Mouse (Mus musculus): ENCODE measurements around the gene Asf1a. TPM values are rescaled to one million over a fixed set of nuclear protein-coding genes. Genes with fewer than 3 reads are reported as not detected.
"Not testable (repeated sequence)": the region's sequence is repeated elsewhere in the genome, so short reads cannot be mapped to it uniquely, and the experiment has no call there.

The Asf1a gene
- polyA plus RNA-seq, 1 experiment from 2014 or later = 65.3 TPM

- Histone ChIP-seq H3K4me1 (replicated peaks) (no peaks in the 10 kb centered on the region), H3K4me3 (no peak overlapping the region), H3K36me3 (peaks cover 64% of the 10 kb centered on the region), H3K27me3 (no peaks in the 10 kb centered on the region), H3K4me2 (no peak overlapping the region), H3K27ac (no peak overlapping the region), H3K9me3 (replicated peaks) (no peaks in the 10 kb centered on the region), H3K9ac (no peak overlapping the region)
- no peak for ATAC-seq (replicated peaks; ENCODE audit: insufficient number of reproducible peaks, insufficient read depth, low FRiP score, low read depth)
- 69% methylated on average over 2 of the region's 2 CpGs for WGBS
Measured at GRCm38 (mm10) chr10:53605328-53605727, 8.8 kb downstream of the Asf1a start.

- Histone ChIP-seq H3K36me3 (peaks cover 63% of the 10 kb centered on the region), H3K27me3 (no peaks in the 10 kb centered on the region), H3K4me2 (no peak overlapping the region), H3K4me1 (replicated peaks) (no peaks in the 10 kb centered on the region), H3K9me3 (replicated peaks) (no peaks in the 10 kb centered on the region), H3K4me3 (no peak overlapping the region), H3K9ac (no peak overlapping the region), H3K27ac (no peak overlapping the region)
- WGBS = 76% methylated on average over 2 of the region's 2 CpGs
- ATAC-seq (replicated peaks; ENCODE audit: insufficient number of reproducible peaks, insufficient read depth, low FRiP score, low read depth) = no peak
Measured at GRCm38 (mm10) chr10:53608274-53608673, 11.7 kb downstream of the Asf1a start.

- Histone ChIP-seq H3K4me3 (no peak overlapping the region), H3K4me2 (no peak overlapping the region), H3K9me3 (replicated peaks) (no peaks in the 10 kb centered on the region), H3K4me1 (replicated peaks) (no peaks in the 10 kb centered on the region), H3K36me3 (peaks cover 57% of the 10 kb centered on the region), H3K9ac (no peak overlapping the region), H3K27me3 (no peaks in the 10 kb centered on the region), H3K27ac (no peak overlapping the region)
- WGBS = 63% methylated on average over 1 of the region's 1 CpGs
- ATAC-seq (replicated peaks; ENCODE audit: insufficient number of reproducible peaks, insufficient read depth, low FRiP score, low read depth) = no peak
Measured at GRCm38 (mm10) chr10:53612172-53612571, 15.6 kb downstream of the Asf1a start.

GRCm38 (mm10) chr10:53613955-53614354 is 17.4 kb downstream of the Asf1a start:
- 64% methylated on average over 1 of the region's 1 CpGs for WGBS
- no peaks in the 10 kb centered on the region for H3K9me3 ChIP-seq (replicated peaks)
- no peak overlapping the region for H3K9ac ChIP-seq
- H3K4me3 ChIP-seq = no peak overlapping the region
- no peaks in the 10 kb centered on the region for H3K27me3 ChIP-seq
- H3K36me3 ChIP-seq = peaks cover 44% of the 10 kb centered on the region
- H3K27ac ChIP-seq = no peak overlapping the region
- H3K4me2 ChIP-seq = no peak overlapping the region
- H3K4me1 ChIP-seq (replicated peaks) = no peaks in the 10 kb centered on the region
- ATAC-seq (replicated peaks; ENCODE audit: insufficient number of reproducible peaks, insufficient read depth, low FRiP score, low read depth) = no peak

- peaks cover 44% of the 10 kb centered on the region for H3K36me3 ChIP-seq
- 68% methylated on average over 8 of the region's 8 CpGs for WGBS
- no peaks in the 10 kb centered on the region for H3K27me3 ChIP-seq
- no peak overlapping the region for H3K9ac ChIP-seq
- no peaks in the 10 kb centered on the region for H3K9me3 ChIP-seq (replicated peaks)
- H3K4me3 ChIP-seq = no peak overlapping the region
- H3K4me1 ChIP-seq (replicated peaks) = no peaks in the 10 kb centered on the region
- no peak overlapping the region for H3K27ac ChIP-seq
- no peak for ATAC-seq (replicated peaks; ENCODE audit: insufficient number of reproducible peaks, insufficient read depth, low FRiP score, low read depth)
- no peak overlapping the region for H3K4me2 ChIP-seq
Measured at GRCm38 (mm10) chr10:53615850-53616616, 19.5 kb downstream of the Asf1a start.

- Histone ChIP-seq H3K27ac (peak overlapping the region; percentile 94), H3K4me1 (replicated peaks) (peaks cover 12% of the 10 kb centered on the region), H3K9me3 (replicated peaks) (no peaks in the 10 kb centered on the region), H3K27me3 (no peaks in the 10 kb centered on the region), H3K4me2 (peak overlapping the region; percentile 67), H3K36me3 (peaks cover 10% of the 10 kb centered on the region), H3K9ac (peak overlapping the region; percentile 85), H3K4me3 (peak overlapping the region; percentile 86)
- peak; percentile 86 for ATAC-seq (replicated peaks; ENCODE audit: insufficient number of reproducible peaks, insufficient read depth, low FRiP score, low read depth)
- WGBS = under 1% methylated on average over 65 of the region's 67 CpGs
Measured at GRCm38 (mm10) chr10:53629247-53629917, 32.8 kb downstream of the Asf1a start.

GRCm38 (mm10) chr10:53629918-53630250 is 33.3 kb downstream of the Asf1a start:
- H3K27ac ChIP-seq = peak overlapping the region; percentile 94
- H3K27me3 ChIP-seq = no peaks in the 10 kb centered on the region
- ATAC-seq (replicated peaks; ENCODE audit: insufficient number of reproducible peaks, insufficient read depth, low FRiP score, low read depth) = peak; percentile 96
- H3K4me3 ChIP-seq = peak overlapping the region; percentile 86
- H3K4me2 ChIP-seq = peak overlapping the region; percentile 67
- H3K9ac ChIP-seq = peak overlapping the region; percentile 85
- H3K36me3 ChIP-seq = peaks cover 8% of the 10 kb centered on the region
- WGBS = under 1% methylated on average over 35 of the region's 35 CpGs
- no peaks in the 10 kb centered on the region for H3K9me3 ChIP-seq (replicated peaks)
- H3K4me1 ChIP-seq (replicated peaks) = peaks cover 11% of the 10 kb centered on the region

GRCm38 (mm10) chr10:53630339-53630738 is 33.8 kb downstream of the Asf1a start, which contains the start of gene Mcm9:
Mcm9 (minus strand) TSS chr10:53630439.
- not testable (repeated sequence) for ATAC-seq (replicated peaks; ENCODE audit: insufficient number of reproducible peaks, insufficient read depth, low FRiP score, low read depth); H3K27me3 ChIP-seq; H3K36me3 ChIP-seq; H3K9me3 ChIP-seq (replicated peaks)
- 56% methylated on average over 10 of the region's 10 CpGs for WGBS
- peak within 1 kb of the TSS; percentile 85 for H3K9ac ChIP-seq
- peak within 1 kb of the TSS; percentile 86 for H3K4me3 ChIP-seq
- H3K27ac ChIP-seq = peak within 1 kb of the TSS; percentile 94
- H3K4me1 ChIP-seq (replicated peaks) = peaks cover 14% of the 10 kb centered on the region
- H3K4me2 ChIP-seq = peak within 1 kb of the TSS; percentile 67

- H3K9me3 ChIP-seq (replicated peaks) = no peaks in the 10 kb centered on the region
- no peaks in the 10 kb centered on the region for H3K27me3 ChIP-seq
- no peak overlapping the region for H3K9ac ChIP-seq
- H3K4me2 ChIP-seq = no peak overlapping the region
- H3K27ac ChIP-seq = no peak overlapping the region
- ATAC-seq (replicated peaks; ENCODE audit: insufficient number of reproducible peaks, insufficient read depth, low FRiP score, low read depth) = no peak
- 83% methylated on average over 10 of the region's 10 CpGs for WGBS
- H3K4me1 ChIP-seq (replicated peaks) = peaks cover 7% of the 10 kb centered on the region
- no peak overlapping the region for H3K4me3 ChIP-seq
- H3K36me3 ChIP-seq = no peaks in the 10 kb centered on the region
Measured at GRCm38 (mm10) chr10:53634160-53634559, 37.6 kb downstream of the Asf1a start.

GRCm38 (mm10) chr10:53635246-53635971 is 38.9 kb downstream of the Asf1a start:
- Histone ChIP-seq H3K4me3 (peak overlapping the region; percentile 26), H3K4me2 (peak overlapping the region; percentile 50), H3K27ac (peak overlapping the region; percentile 79), H3K36me3 (no peaks in the 10 kb centered on the region), H3K9ac (no peak overlapping the region; the same call in 1 of the 2 replicates), H3K27me3 (no peaks in the 10 kb centered on the region), H3K4me1 (replicated peaks) (peaks cover 7% of the 10 kb centered on the region; the same call in 1 of the 2 replicates), H3K9me3 (replicated peaks) (no peaks in the 10 kb centered on the region)
- no peak; the same call in 1 of the 2 replicates for ATAC-seq (replicated peaks; ENCODE audit: insufficient number of reproducible peaks, insufficient read depth, low FRiP score, low read depth)
- 44% methylated on average over 13 of the region's 13 CpGs for WGBS

GRCm38 (mm10) chr10:53641507-53641906 is 45.0 kb downstream of the Asf1a start:
- no peaks in the 10 kb centered on the region for H3K27me3 ChIP-seq
- no peak overlapping the region for H3K4me3 ChIP-seq
- no peak overlapping the region for H3K4me2 ChIP-seq
- no peaks in the 10 kb centered on the region; the same call in 1 of the 2 replicates for H3K4me1 ChIP-seq (replicated peaks)
- H3K9me3 ChIP-seq (replicated peaks) = no peaks in the 10 kb centered on the region
- H3K36me3 ChIP-seq = no peaks in the 10 kb centered on the region
- H3K9ac ChIP-seq = no peak overlapping the region
- ATAC-seq (replicated peaks; ENCODE audit: insufficient number of reproducible peaks, insufficient read depth, low FRiP score, low read depth) = no peak
- H3K27ac ChIP-seq = no peak overlapping the region

Measured in heart, embryonic 15.5 days (tissue).